Mouse (Mus musculus) spleen, adult 18-20 months (tissue): ENCODE results near the gene Fblim1.
"Not testable (repeated sequence)": the region's sequence is repeated elsewhere in the genome, so short reads cannot be mapped to it uniquely, and the experiment has no call there.

Source experiments
- DNase-seq, 2 experiments: peaks; one replicate each; pipeline ENCODE4 v3.0.0; 2022; ENCODE audit warnings: mixed read lengths in 2 of 2

The Fblim1 gene

DNA sequence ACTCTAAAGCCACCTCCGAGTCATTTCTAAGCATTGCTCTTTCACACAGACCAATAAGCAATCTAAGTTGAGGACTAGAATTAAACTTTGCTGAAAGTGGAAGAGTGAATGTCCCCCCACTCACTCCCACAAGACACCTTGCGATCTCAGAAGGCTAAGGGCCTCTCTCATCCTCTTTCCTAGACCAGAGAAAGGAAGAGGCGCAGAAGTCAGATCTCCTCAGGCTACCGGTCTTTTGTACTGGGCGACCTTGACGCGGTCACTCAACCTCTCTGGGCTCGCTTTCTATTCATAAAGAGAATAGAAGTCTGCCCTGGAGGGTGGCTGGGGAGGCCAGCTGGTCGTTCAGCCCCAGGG is 7.0 kb downstream of the Fblim1 start:
- DNase-seq, result no peak

DNA sequence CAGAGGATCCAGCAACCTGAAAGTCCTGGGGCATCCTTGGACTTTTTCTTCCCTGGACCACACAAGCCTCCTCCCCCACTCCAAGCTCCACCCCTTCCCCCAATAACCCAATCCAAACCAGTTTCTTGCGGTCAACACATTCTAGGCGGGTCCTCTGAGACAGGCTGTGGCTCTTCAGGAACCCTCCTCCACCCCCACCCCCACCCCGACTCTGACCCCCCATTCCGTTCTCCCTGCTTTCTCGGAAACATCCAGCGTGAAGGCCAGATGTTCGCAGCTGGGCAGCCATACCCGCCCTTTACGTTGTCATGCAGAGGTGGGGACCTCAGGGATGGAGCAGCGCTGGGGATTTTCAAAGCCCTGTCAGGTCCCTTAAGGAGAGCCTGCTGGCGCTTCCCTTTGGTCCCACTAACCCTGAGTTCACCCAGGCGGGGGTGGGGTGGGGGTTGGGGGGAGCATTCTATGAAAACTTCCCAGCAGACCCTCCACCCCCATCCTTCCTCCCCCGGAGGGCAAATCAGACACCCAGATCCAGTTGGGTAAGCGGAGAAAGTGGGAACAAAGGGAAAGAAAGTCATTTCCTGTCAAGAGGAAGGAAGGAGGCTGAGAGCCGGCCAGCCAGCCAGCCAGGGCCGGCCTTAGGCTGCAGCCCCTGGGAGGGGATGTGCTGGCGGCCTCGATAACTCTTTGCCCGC is 7.5 kb downstream of the Fblim1 start:
- DNase-seq, result no peak

DNA sequence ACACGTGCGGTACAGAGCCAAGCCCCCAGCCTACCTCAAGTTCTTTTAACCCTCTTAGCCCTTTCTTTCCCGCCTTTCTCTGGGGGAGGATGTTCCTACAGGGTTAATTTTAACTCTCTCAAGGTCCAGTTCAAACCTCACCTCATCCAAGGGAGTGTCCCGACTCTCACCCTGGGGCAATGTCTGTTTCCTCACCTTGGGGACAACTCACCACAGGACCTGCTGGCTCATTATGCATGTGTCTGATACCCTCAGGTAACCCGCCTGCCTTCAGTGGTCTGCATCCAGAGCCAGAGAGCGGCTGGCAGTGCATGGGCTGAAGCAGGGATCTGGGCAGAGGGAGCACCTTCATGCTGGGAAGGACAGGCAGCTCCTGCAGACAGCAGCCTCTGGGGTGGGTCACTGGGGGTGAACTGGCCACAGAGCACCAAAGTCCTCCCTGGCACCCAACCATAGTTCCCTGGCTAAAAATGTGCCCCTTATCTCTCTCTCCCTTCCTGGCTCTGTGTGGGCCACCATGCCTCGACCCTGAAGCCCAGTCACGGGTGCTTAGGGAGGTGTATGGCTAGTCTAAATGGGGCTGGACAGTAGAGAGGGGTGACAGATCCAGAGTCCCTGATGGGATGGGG is 9.1 kb downstream of the Fblim1 start:
- DNase-seq, result no peak

DNA sequence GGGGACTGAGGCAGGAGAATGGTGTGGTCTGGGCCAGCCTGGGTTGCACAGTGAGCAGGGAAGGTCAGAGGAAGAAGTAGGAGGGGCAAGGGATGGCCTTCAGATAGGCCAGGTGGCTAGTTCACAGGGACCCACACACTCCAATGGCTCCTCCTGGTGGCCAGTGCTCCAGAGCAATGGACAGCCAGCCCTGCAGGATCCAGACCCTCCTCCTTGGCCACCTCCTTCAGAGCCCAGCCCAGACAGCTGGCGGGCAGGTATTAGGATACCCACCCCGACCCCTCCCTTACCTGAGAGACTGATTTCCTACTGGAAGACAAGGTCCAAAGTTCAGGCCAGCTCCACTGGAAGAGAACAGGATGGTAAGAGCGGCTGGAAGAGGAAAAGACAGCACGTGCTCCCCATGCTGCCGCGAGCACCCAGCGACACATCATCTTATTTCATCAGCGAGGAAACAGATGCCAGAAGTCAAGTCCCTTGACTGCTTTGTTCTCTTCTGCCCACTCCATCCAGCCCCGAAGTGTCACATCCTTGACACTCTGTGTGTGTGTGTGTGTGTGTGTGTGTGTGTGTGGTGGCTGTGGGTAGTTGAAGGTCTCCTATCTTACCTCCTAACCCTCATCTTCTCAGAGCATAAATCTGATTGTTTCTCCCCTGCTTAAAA is 10.2 kb downstream of the Fblim1 start:
- DNase-seq, result no peak

DNA sequence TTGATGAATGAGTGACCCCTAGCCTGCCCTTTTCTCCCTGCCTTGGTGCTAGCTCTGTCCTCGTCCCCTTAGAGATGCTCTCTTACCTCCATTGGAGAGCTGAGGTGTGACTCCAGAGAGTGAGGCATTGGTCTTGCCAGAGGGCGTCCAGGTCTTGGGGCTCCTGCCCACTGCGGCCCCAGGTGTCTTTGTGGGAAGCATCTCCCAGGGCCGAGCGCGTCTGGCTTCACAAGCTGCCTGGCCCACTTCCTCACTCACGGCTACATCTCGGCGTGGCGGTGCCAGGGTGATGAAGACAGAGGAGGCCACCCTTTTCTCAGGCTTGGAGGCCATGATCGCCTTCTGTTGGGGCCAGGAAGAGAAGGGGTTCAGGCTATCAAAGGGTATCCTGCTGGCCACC is 10.8 kb downstream of the Fblim1 start:
- DNase-seq, result no peak

DNA sequence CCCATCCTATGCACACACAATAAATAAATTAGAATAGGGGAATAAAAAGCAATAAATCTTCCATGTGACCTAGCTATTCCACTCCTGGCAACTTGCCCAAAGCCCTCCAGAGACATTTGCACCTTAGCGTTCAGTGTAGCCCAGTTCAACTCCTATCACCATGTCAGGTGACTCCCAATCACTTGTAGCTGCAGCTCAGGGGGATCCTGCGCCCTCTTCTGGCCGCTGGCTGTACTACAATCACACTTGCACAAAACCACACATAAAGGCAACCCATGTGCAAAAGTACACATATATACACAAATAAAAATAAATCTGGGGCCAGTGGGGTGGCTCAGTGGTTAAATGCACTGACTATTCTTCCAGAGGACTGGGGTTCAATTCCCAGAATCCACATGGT is 14.3 kb downstream of the Fblim1 start:
- peak in 1 of 2 experiments; percentile 31 for DNase-seq

DNA sequence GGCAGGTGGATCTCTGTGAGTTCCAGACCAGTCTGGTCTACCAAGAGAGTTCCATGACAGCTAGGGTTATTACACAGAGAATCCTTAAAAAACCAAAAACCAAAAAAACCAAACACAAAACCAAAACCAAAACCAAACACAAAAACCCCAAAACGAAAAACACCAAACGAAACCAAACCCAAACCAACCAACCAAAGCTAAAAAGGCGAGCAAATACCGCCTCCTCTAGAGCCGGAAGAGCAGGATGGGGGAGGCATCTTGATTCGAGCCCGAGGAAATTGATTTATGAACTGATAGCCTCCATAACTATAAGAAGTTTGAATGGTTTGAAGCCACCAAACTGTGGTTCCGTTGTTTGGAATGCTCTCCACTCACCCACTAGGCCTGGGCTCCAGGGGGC is 22.0 kb downstream of the Fblim1 start:
- DNase-seq, result no peak

DNA sequence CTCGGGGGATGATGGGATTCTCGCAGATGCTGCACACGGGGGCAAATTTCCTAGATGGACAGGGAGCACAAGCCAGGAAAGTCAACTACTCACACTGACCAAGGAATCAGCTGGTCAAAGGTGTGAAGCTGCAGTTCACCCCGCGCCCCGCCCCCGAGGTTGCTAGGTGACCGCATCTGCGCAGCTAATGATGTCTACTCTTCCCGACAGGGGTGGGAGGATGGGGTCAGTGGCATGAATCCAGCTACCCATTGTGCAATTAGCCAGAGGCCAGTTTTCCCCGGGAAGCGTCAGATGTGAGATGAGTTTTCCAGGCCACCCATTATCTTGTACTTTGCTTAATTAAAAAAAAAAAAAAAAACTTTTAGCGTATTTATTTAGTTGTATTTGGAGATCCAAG is 24.8 kb downstream of the Fblim1 start:
- DNase-seq, result no peak

DNA sequence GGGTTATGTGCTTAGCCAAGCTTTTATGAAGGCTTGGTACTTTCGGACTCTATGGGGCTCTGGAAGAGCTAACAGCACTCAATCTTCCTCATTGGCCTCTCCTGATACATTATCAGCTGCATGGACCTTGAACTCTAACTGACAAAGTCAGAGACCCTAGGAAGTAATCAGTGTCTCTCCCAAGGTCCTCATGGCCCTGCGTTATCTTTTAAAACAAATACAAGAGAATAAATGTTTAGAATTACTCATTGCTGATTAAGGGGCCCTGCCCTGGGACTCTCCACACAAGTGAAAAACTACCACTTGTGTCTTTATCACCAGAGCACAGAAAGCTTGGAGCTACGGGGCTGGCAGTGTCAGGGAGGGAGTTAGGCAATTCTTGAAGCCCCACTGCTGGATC is 27.1 kb downstream of the Fblim1 start:
- DNase-seq, result no peak

DNA sequence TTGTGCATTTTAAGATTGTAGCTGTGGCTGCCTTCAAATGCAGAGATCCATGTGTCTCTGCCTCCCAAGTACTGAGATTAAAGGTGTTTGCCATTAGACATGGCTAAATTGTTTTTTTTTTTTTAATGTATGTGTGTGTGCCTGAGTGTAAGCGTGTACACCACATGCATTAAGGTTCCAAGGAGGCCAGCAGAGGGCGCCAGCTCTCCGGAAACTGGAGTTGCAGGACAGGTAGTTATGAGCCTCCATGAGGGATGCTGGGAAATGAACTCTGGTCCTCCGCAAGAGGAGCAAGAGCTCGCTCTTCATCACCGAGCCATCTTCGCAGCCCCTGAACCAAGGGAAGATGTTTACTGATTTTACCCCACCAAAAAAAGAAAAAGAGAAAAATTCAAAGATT is 29.0 kb downstream of the Fblim1 start:
- DNase-seq, result no peak

DNA sequence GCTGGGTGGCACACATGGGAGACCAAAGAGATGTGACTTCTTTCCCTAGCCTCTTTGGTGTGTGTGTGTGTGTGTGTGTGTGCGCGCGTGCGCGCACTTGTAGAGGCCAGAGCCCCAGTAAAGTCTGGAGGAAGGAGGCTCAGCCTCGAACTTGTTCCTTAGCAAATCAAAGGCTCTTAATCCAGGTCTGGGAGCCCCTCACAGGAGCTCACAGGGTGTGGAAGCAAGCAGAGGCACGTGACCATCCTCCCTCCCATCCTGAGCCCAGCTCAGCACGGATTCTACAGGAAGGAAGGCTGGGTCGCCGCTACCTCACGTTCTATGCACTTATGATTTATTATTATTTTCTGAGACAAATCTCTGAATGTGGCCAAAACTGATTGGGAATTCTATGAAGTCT is 29.5 kb downstream of the Fblim1 start:
- DNase-seq, result no peak

DNA sequence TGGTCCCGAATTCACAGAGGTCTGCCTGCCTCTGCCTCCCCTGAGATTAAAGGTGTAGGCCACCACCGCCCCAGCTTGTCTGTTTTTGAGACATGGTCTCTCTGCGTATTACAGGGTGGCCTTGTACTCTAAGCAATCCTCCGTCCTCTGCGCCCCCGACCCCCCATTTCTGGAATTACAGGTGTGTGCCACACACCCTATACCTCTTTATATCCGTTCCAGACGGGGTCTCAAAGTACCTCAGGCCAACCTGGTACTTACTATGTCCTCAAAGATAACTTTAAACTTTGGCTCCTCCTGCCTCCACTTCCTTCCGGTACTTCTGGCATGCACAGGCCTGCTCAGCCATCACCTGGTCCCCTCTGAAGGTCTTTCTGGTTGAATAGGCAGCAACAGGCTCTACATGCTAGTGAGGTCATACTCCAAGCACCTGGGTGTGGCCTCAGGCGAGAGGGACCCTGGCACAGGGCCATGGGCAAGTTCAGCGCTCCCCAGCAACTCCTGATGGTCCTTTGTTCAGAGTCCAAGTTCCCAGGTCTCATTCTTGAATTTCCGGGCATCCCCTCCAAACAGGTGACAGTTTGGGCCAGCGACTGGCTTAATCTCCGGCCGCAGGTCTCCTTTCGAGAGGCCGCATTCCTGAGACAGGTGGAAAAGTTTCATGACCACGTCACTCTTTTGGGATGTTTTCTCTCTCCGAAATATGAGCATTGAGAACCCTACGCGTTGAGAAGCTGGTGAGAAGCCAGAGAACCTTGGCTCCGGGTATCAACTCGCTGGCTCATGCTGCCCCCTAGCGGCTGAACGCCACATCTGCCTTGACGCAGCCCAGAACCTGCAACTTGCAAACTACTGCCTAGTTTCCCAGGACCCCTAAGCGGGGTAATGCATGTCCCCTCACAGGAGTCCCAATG is 30.9 kb downstream of the Fblim1 start:
- peak; percentile 61 to 83 for DNase-seq

DNA sequence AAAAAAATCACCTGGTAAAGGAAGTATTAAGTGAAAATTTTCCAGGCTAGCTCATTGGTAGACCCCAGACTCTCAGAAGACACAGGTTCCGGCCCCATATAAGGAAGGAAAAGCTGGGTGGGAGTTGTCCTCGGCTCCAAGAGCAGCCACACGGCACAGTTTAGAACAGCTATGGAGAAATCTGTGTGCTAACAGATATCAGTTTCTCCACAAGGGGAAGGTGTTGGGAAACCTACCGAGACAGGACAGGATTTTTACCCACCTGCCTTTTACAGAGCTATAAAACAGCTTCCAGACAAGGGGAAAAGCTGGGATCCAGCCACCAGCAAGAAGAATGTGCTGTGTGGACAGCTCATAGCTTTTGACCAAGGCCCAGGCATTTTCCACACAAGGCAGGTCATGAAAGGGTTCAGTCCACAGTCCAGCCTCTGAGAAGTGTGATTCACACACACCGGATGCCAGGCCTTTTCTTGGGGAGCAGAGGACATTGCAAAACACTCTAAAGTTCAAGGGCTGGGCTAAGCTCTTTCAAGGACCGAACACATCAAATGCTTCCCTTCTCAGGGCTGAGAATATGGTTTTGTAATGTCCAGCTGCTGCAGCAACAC is 32.4 kb downstream of the Fblim1 start:
- DNase-seq, result no peak

DNA sequence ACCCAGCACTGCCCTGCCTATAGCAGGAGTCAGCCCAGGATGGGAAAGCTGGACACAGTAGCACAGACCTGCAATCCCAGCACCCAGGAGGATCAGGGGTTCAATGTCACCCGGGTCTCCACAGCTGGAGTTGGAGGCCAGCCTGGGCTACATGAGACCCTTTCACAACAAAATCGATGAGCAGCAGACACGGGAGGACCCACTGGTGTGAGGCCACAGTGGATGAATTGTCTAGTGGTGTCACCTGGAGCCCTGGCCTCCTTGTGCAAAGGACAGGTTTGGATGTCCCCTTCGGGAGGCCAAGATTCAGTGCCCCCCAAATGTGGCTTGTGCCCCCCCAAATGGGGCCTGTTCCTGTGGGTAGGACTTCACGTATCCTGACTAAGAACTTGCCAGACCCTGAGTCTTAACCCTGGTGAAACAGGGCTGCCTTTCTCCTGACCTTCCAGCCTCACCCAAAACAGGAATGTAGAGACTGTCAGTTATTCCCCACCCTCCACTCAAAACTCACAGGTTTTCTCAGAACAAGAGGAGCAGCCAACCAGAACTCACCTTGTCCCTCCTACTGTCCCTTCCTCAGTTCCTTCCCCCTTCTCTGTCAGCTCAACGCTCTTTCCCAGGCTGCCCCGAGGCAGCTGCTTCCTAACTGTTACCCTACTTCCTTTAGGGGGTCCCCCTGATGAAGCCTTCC is 33.1 kb downstream of the Fblim1 start:
- DNase-seq, result no peak

DNA sequence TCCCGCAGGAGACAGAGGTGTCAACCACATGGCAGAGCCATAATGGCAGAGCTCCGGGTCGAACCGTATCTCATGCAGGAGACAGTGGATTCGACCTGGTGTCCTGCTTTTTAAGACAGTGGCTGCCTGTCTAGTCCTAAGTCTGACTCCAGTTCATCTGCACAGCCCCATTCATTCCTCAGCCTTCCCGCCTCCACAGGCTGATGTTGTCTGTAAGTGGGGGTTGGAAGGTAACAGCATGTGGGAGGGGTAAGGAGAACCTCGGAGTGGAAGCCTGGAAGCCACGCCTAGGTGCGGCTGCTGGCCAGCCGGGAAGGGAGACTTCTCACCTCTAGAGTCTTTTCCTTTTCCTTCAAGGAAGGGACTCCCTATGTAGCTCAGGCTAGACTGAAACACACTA is 34.0 kb downstream of the Fblim1 start:
- DNase-seq, result no peak

DNA sequence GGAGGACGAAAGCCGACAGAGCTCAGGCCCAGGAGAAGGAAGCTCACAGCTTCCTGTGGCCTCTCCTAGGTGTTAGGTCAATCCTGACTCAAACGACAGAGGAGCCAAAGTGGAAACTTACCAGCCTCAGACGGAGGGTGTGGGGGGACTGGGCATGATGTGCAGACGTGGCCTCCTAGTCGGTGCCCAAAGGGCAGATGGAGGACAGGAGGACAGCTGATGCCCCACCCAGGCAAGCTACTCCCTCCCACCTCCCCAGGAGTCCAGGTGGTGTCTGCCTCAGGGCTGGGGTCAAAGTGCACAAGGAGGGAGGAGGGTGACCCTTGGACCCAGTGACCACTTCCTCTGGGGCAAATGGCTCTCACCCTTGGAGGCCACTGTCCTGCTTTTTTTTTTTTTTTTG is 34.6 kb downstream of the Fblim1 start:
- DNase-seq, result no peak

DNA sequence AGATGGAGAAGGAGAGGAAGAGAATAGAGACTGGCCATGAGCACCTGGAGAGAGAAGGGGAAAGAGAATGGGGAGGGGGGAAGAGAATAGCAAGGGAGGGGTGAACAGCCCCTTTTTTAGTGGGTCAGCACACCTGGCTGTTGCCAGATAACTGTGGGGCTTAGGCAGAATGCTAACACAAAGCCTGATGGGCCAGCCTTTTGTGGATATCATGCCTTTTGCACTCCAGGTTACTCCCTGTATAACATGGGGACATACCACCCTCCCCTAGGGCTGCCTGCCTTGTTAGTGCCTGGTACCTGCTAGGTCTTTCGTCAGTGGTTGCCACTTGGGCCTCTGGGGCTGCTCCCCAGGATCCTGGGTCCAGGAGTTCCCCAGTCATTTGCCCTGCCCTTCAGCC is 35.1 kb downstream of the Fblim1 start:
- no peak for DNase-seq

DNA sequence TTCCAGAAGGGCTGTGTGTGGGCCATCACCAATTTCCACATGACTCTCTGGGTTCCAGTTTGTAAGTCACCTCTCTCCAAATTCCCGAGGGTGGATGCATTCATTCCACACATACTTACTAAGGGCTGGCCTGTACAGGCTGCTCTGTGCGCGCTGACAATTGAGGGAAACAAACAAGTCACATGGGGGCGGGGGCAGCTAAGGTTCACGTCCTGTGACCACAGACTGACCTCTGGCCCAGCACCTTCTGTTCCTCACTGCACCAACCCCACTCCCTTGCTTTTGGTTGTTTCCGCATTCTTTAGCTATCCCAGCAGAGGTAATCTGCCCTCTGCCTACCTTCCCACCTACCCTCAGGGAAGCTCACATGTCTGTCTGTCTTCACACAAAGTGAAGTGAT is 35.9 kb downstream of the Fblim1 start:
- no peak for DNase-seq

DNA sequence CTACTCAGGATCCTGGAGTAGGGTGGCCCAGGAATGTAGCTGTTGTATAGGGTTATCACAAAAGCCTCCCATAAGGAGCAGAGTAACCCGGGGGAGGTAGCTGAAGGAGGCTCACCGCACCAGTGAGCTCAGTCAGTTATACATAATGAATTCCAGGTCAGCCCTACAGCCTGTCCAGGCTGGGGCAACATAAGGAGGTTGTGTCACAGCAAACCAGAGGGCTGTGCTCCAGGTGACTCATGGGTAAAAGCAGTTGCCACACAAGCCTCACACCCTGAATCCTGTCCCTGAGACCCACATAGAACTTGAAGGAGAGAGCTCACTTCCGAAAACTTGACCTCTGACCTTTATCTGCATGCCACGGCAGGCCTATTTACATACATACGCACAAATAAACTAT is 36.9 kb downstream of the Fblim1 start:
- DNase-seq, result no peak

DNA sequence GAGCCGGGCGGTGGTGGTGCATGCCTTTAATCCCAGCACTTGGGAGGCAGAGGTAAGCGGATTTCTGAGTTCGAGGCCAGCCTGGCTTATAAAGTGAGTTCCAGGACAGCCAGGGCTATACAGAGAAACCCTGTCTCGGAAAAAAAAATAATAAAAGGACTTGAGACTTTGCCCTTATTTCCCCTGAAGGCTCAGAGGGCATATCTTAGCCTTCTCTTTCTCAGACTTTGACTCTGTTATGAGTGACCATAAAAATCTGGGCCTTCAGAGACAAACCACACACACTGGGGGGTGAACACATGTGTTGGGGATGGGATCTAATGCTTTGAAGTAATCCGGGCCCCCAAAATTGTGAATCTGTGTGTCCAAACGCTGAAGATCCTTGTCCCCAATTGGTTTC is 38.7 kb downstream of the Fblim1 start:
- DNase-seq, result not testable (repeated sequence)

DNA sequence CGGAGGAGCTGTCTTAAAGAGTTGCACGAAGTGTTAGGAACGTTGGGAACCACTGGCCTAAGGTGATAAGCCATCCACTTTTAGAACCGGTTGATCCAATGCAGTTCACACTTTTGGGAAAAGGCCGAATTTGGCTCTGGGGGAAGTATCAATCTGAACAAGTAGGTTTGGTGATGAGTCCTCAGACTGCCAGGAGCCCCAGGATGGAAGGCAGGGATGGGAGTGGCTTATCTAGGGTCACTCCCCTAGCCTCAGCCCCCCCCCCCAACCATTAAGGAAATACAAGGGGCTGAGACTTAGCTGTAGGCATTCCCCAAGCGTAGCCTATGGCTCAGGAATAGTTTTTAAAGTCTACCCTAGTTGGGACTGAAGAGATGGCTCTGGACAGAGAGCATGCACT is 39.7 kb downstream of the Fblim1 start:
- no peak for DNase-seq

DNA sequence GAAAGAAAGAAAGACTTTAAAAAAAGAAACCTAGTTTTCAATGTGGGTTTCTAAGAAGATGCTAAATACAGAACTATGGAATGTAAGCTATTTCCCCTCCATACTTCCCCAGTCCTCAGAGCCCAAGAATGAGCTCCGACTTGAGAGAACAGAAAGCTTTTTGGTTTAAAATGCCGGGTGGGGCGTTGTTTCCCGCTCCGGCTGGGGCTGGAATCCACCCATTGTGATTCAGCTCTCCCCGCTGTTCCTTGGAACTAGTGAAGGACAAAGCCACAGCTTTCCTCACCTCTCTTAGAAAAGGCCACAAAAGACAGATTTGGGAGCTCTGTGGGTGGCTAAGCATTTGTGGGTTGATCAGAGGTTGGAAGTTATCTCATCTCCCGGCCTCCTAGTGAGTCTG is 40.6 kb downstream of the Fblim1 start:
- no peak for DNase-seq
